Mouse (Mus musculus) E14TG2a.4 (cell line): ENCODE results near the gene Psmd11.
"Not testable (repeated sequence)": the region's sequence is repeated elsewhere in the genome, so short reads cannot be mapped to it uniquely, and the experiment has no call there.

Experiments
- H3K27me3 ChIP-seq: 2 replicates; pipeline ENCODE4 v1.6.1; 2014; ENCODE audit warnings: low read length, control low read depth; ENCODE audit not compliant: insufficient read depth
- H3K36me3 ChIP-seq: 2 replicates; pipeline ENCODE4 v1.6.1; 2014; ENCODE audit warnings: low read length, control low read depth; ENCODE audit not compliant: insufficient read depth
- H3K4me1 ChIP-seq: replicated peaks from 2 replicates; pipeline ENCODE4 v1.6.1; 2014; ENCODE audit warnings: low read depth, low read length, control low read depth
- H3K4me3 ChIP-seq: replicated peaks from 2 replicates; pipeline ENCODE4 v1.5.1; 2014; ENCODE audit warnings: mild to moderate bottlenecking, low read length
- H3K9me3 ChIP-seq: 2 replicates; pipeline ENCODE4 v1.6.1; 2014; ENCODE audit warnings: low read length, control low read depth
- CTCF ChIP-seq: conservative IDR thresholded peaks from 2 replicates; pipeline ENCODE4 v1.5.1; 2014; ENCODE audit warnings: low read length
- NANOG ChIP-seq: IDR thresholded peaks from 2 replicates; pipeline ENCODE4 v1.6.1; 2014; ENCODE audit warnings: borderline replicate concordance, low read length, mixed read lengths
- POU5F1 ChIP-seq: IDR thresholded peaks from 2 replicates; pipeline ENCODE4 v1.6.1; 2014; ENCODE audit warnings: low read length, borderline replicate concordance

The Psmd11 gene

GRCm38 (mm10) chr11:80391407-80392120, 36.9 kb upstream of the Psmd11 start:
- Histone ChIP-seq H3K4me3 (no peak overlapping the region), H3K36me3 (peaks cover 99% of the 10 kb centered on the region), H3K4me1 (peaks cover 21% of the 10 kb centered on the region), H3K9me3 (no peaks in the 10 kb centered on the region), H3K27me3 (no peaks in the 10 kb centered on the region)
- TF ChIP-seq POU5F1 (no peak), CTCF (no peak), NANOG (no peak)

GRCm38 (mm10) chr11:80395930-80396329, 32.5 kb upstream of the Psmd11 start:
- TF ChIP-seq POU5F1 (no peak), CTCF (no peak), NANOG (no peak)
- no peaks in the 10 kb centered on the region for H3K9me3 ChIP-seq
- no peaks in the 10 kb centered on the region for H3K27me3 ChIP-seq
- peaks cover 97% of the 10 kb centered on the region for H3K36me3 ChIP-seq
- 0 out of 2 replicates have a peak, but pooled peaks cover 11% of the 10 kb centered on the region for H3K4me1 ChIP-seq
- H3K4me3 ChIP-seq: no peak overlapping the region

GRCm38 (mm10) chr11:80396617-80397016, 31.8 kb upstream of the Psmd11 start:
- Histone ChIP-seq H3K4me1 (0 out of 2 replicates have a peak, but pooled peaks cover 11% of the 10 kb centered on the region), H3K36me3 (peaks cover 97% of the 10 kb centered on the region), H3K4me3 (no peak overlapping the region), H3K9me3 (no peaks in the 10 kb centered on the region), H3K27me3 (no peaks in the 10 kb centered on the region)
- TF ChIP-seq CTCF: no peak
- no peak for TF ChIP-seq POU5F1
- TF ChIP-seq NANOG: no peak

GRCm38 (mm10) chr11:80407878-80408277, 20.5 kb upstream of the Psmd11 start:
- not testable (repeated sequence) for H3K4me3 ChIP-seq, H3K4me1 ChIP-seq, H3K27me3 ChIP-seq, H3K9me3 ChIP-seq
- H3K36me3 ChIP-seq: peaks cover 75% of the 10 kb centered on the region

GRCm38 (mm10) chr11:80410377-80410776, 18.0 kb upstream of the Psmd11 start:
- Histone ChIP-seq H3K9me3 (no peaks in the 10 kb centered on the region), H3K4me3 (no peak overlapping the region), H3K27me3 (no peaks in the 10 kb centered on the region), H3K4me1 (no peaks in the 10 kb centered on the region), H3K36me3 (peaks cover 53% of the 10 kb centered on the region)
- TF ChIP-seq POU5F1 (no peak), CTCF (no peak), NANOG (no peak)

- H3K9me3 ChIP-seq: peaks cover 14% of the 10 kb centered on the region
- no peaks in the 10 kb centered on the region for H3K27me3 ChIP-seq
- TF ChIP-seq NANOG (no peak), CTCF (no peak), POU5F1 (no peak)
These were observed 11.3 kb upstream of the Psmd11 start for GRCm38 (mm10) chr11:80417085-80417484.

GRCm38 (mm10) chr11:80419743-80420142, 8.7 kb upstream of the Psmd11 start:
- Histone ChIP-seq H3K27me3 (no peaks in the 10 kb centered on the region), H3K4me3 (no peak overlapping the region), H3K9me3 (peaks cover 14% of the 10 kb centered on the region), H3K36me3 (0 out of 2 replicates have a peak, but pooled peaks cover 4% of the 10 kb centered on the region), H3K4me1 (no peaks in the 10 kb centered on the region)
- TF ChIP-seq CTCF (no peak), POU5F1 (no peak), NANOG (no peak)

More at GRCm38 (mm10) chr11:80417085-80417484, 11.3 kb upstream of the Psmd11 start:
- Histone ChIP-seq H3K4me3 (no peak overlapping the region), H3K4me1 (no peaks in the 10 kb centered on the region), H3K36me3 (0 out of 2 replicates have a peak, but pooled peaks cover 4% of the 10 kb centered on the region)

- 0 out of 2 replicates have a peak, but pooled peaks cover 4% of the 10 kb centered on the region for H3K36me3 ChIP-seq
- no peaks in the 10 kb centered on the region for H3K27me3 ChIP-seq
These were observed 8.0 kb upstream of the Psmd11 start for GRCm38 (mm10) chr11:80420202-80420984.

GRCm38 (mm10) chr11:80421421-80422047, 6.9 kb upstream of the Psmd11 start:
- no peak for TF ChIP-seq POU5F1
- no peak for TF ChIP-seq CTCF
- no peak for TF ChIP-seq NANOG
- no peak overlapping the region for H3K4me3 ChIP-seq
- no peaks in the 10 kb centered on the region for H3K27me3 ChIP-seq
- H3K9me3 ChIP-seq: peaks cover 9% of the 10 kb centered on the region
- no peaks in the 10 kb centered on the region for H3K4me1 ChIP-seq
- H3K36me3 ChIP-seq: 0 out of 2 replicates have a peak, but pooled peaks cover 4% of the 10 kb centered on the region

More at GRCm38 (mm10) chr11:80420202-80420984, 8.0 kb upstream of the Psmd11 start:
- Histone ChIP-seq H3K4me1 (no peaks in the 10 kb centered on the region), H3K4me3 (no peak overlapping the region), H3K9me3 (peaks cover 14% of the 10 kb centered on the region)
- TF ChIP-seq CTCF: no peak
- TF ChIP-seq NANOG: no peak
- TF ChIP-seq POU5F1: no peak
